Mouse (Mus musculus): ENCODE results near the gene Pimreg. TPM values are rescaled to one million over a fixed set of nuclear protein-coding genes. Genes with fewer than 3 reads are reported as not detected.

Gene Pimreg
- polyA plus RNA-seq, 1 experiment from 2014 or later: 67.0 TPM

- WGBS: 94% methylated on average over 4 of the region's 4 CpGs
- Histone ChIP-seq H3K36me3 (ENCODE audit: control insufficient read depth, insufficient read depth) (no peaks in the 10 kb centered on the region), H3K4me2 (ENCODE audit: low read depth, low read length) (no peak overlapping the region), H3K27ac (ENCODE audit: low read length) (no peak overlapping the region), H3K4me1 (ENCODE audit: control insufficient read depth, insufficient read depth, low read length) (peaks cover 21% of the 10 kb centered on the region), H3K27me3 (ENCODE audit: control insufficient read depth, insufficient read depth, low read length) (no peaks in the 10 kb centered on the region), H3K9me3 (replicated peaks; ENCODE audit: control insufficient read depth, low read length) (no peaks in the 10 kb centered on the region), H3K9ac (ENCODE audit: low read length) (no peak overlapping the region), H3K4me3 (ENCODE audit: low read length) (no peak overlapping the region)
- ATAC-seq (replicated peaks; ENCODE audit: extremely low read depth, insufficient read depth, low FRiP score): no peak
Observed at GRCm38 (mm10) chr11:72082601-72083000, 40.8 kb downstream of the Pimreg start.

GRCm38 (mm10) chr11:72084337-72084736 is 42.5 kb downstream of the Pimreg start:
- Histone ChIP-seq H3K27me3 (ENCODE audit: control insufficient read depth, insufficient read depth, low read length) (no peaks in the 10 kb centered on the region), H3K9me3 (replicated peaks; ENCODE audit: control insufficient read depth, low read length) (no peaks in the 10 kb centered on the region), H3K4me2 (ENCODE audit: low read depth, low read length) (no peak overlapping the region), H3K4me1 (ENCODE audit: control insufficient read depth, insufficient read depth, low read length) (peaks cover 17% of the 10 kb centered on the region), H3K27ac (ENCODE audit: low read length) (no peak overlapping the region), H3K9ac (ENCODE audit: low read length) (no peak overlapping the region), H3K4me3 (ENCODE audit: low read length) (no peak overlapping the region), H3K36me3 (ENCODE audit: control insufficient read depth, insufficient read depth) (no peaks in the 10 kb centered on the region)
- WGBS: 91% methylated on average over 15 of the region's 15 CpGs
- no peak for ATAC-seq (replicated peaks; ENCODE audit: extremely low read depth, insufficient read depth, low FRiP score)

- H3K4me2 ChIP-seq (ENCODE audit: low read depth, low read length): peak overlapping the region; percentile 24; the same call in 1 of the 2 replicates
- WGBS: 20% methylated on average over 11 of the region's 11 CpGs
- no peaks in the 10 kb centered on the region for H3K27me3 ChIP-seq (ENCODE audit: control insufficient read depth, insufficient read depth, low read length)
- peak; percentile 85 for ATAC-seq (replicated peaks; ENCODE audit: extremely low read depth, insufficient read depth, low FRiP score)
- H3K27ac ChIP-seq (ENCODE audit: low read length): peak overlapping the region; percentile 82
- H3K4me3 ChIP-seq (ENCODE audit: low read length): no peak overlapping the region
- H3K36me3 ChIP-seq (ENCODE audit: control insufficient read depth, insufficient read depth): no peaks in the 10 kb centered on the region
- peaks cover 17% of the 10 kb centered on the region for H3K4me1 ChIP-seq (ENCODE audit: control insufficient read depth, insufficient read depth, low read length)
- 0 out of 2 replicates have a peak overlapping the region, but pooled peaks have one; percentile 39 for H3K9ac ChIP-seq (ENCODE audit: low read length)
- no peaks in the 10 kb centered on the region for H3K9me3 ChIP-seq (replicated peaks; ENCODE audit: control insufficient read depth, low read length)
Observed at GRCm38 (mm10) chr11:72086251-72087046, 44.6 kb downstream of the Pimreg start.

- Histone ChIP-seq H3K4me1 (ENCODE audit: control insufficient read depth, insufficient read depth, low read length) (peaks cover 12% of the 10 kb centered on the region), H3K36me3 (ENCODE audit: control insufficient read depth, insufficient read depth) (no peaks in the 10 kb centered on the region), H3K9ac (ENCODE audit: low read length) (no peak overlapping the region), H3K27ac (ENCODE audit: low read length) (no peak overlapping the region), H3K4me2 (ENCODE audit: low read depth, low read length) (no peak overlapping the region), H3K27me3 (ENCODE audit: control insufficient read depth, insufficient read depth, low read length) (no peaks in the 10 kb centered on the region), H3K4me3 (ENCODE audit: low read length) (no peak overlapping the region), H3K9me3 (replicated peaks; ENCODE audit: control insufficient read depth, low read length) (no peaks in the 10 kb centered on the region)
- 49% methylated on average over 8 of the region's 8 CpGs for WGBS
- no peak for ATAC-seq (replicated peaks; ENCODE audit: extremely low read depth, insufficient read depth, low FRiP score)
Observed at GRCm38 (mm10) chr11:72092390-72092789, 50.6 kb downstream of the Pimreg start.

GRCm38 (mm10) chr11:72094442-72094841 is 52.6 kb downstream of the Pimreg start:
- WGBS: 58% methylated on average over 7 of the region's 7 CpGs
- H3K4me1 ChIP-seq (ENCODE audit: control insufficient read depth, insufficient read depth, low read length): peaks cover 11% of the 10 kb centered on the region
- no peak overlapping the region for H3K9ac ChIP-seq (ENCODE audit: low read length)
- H3K36me3 ChIP-seq (ENCODE audit: control insufficient read depth, insufficient read depth): no peaks in the 10 kb centered on the region
- H3K27ac ChIP-seq (ENCODE audit: low read length): no peak overlapping the region
- H3K4me3 ChIP-seq (ENCODE audit: low read length): no peak overlapping the region
- no peaks in the 10 kb centered on the region for H3K27me3 ChIP-seq (ENCODE audit: control insufficient read depth, insufficient read depth, low read length)
- no peak overlapping the region for H3K4me2 ChIP-seq (ENCODE audit: low read depth, low read length)
- H3K9me3 ChIP-seq (replicated peaks; ENCODE audit: control insufficient read depth, low read length): no peaks in the 10 kb centered on the region
- 0 out of 2 replicates have a peak, but pooled peaks have one; percentile 41 for ATAC-seq (replicated peaks; ENCODE audit: extremely low read depth, insufficient read depth, low FRiP score)

- no peak overlapping the region for H3K9ac ChIP-seq (ENCODE audit: low read length)
- no peak overlapping the region for H3K4me3 ChIP-seq (ENCODE audit: low read length)
- 47% methylated on average over 3 of the region's 3 CpGs for WGBS
- H3K4me2 ChIP-seq (ENCODE audit: low read depth, low read length): no peak overlapping the region
- H3K9me3 ChIP-seq (replicated peaks; ENCODE audit: control insufficient read depth, low read length): no peaks in the 10 kb centered on the region
- no peaks in the 10 kb centered on the region for H3K36me3 ChIP-seq (ENCODE audit: control insufficient read depth, insufficient read depth)
- H3K27me3 ChIP-seq (ENCODE audit: control insufficient read depth, insufficient read depth, low read length): no peaks in the 10 kb centered on the region
- no peak for ATAC-seq (replicated peaks; ENCODE audit: extremely low read depth, insufficient read depth, low FRiP score)
- H3K4me1 ChIP-seq (ENCODE audit: control insufficient read depth, insufficient read depth, low read length): peaks cover 11% of the 10 kb centered on the region
- no peak overlapping the region for H3K27ac ChIP-seq (ENCODE audit: low read length)
Observed at GRCm38 (mm10) chr11:72095994-72096393, 54.2 kb downstream of the Pimreg start.

Other genes with a start within 250 kb of the Pimreg start
- 0.12 and 0.36 TPM in 2 replicates for gene Aipl1, start 4.5 kb upstream of the Pimreg start, polyA plus RNA-seq (2015; fragmentation: Nextera tagmentation; extraction: Ambion mirVana)
- gene Pitpnm3, start 93.7 kb downstream of the Pimreg start, polyA plus RNA-seq (2015; fragmentation: Nextera tagmentation; extraction: Ambion mirVana): 0.18 and 0.45 TPM in 2 replicates
- gene Gm43951, start 164.8 kb downstream of the Pimreg start, polyA plus RNA-seq (2015; fragmentation: Nextera tagmentation; extraction: Ambion mirVana): 0.07 and 0.11 TPM in 2 replicates
- 7.5 and 9.2 TPM in 2 replicates for gene 4933427D14Rik, start 165.4 kb downstream of the Pimreg start, polyA plus RNA-seq (2015; fragmentation: Nextera tagmentation; extraction: Ambion mirVana)
- 149 and 160 TPM in 2 replicates for gene Txndc17, start 165.5 kb downstream of the Pimreg start, polyA plus RNA-seq (2015; fragmentation: Nextera tagmentation; extraction: Ambion mirVana)
- 29.5 and 30.8 TPM in 2 replicates for gene Med31, start 173.6 kb downstream of the Pimreg start, polyA plus RNA-seq (2015; fragmentation: Nextera tagmentation; extraction: Ambion mirVana)
- gene Slc13a5, start 225.2 kb downstream of the Pimreg start, polyA plus RNA-seq (2015; fragmentation: Nextera tagmentation; extraction: Ambion mirVana): 0.10 and 0.18 TPM in 2 replicates